Mouse (Mus musculus) heart, postnatal 0 days (tissue): ENCODE measurements around the gene Olfr1256.

Source experiments
- CTCF ChIP-seq: IDR thresholded peaks from 2 replicates; pipeline ENCODE4 v1.5.1; 2016; ENCODE audit warnings: antibody characterized with exemption, control low read depth, low read depth
- EP300 ChIP-seq: IDR thresholded peaks from 2 replicates; pipeline ENCODE4 v1.6.1; 2016; ENCODE audit warnings: antibody characterized with exemption, low read depth

DNA sequence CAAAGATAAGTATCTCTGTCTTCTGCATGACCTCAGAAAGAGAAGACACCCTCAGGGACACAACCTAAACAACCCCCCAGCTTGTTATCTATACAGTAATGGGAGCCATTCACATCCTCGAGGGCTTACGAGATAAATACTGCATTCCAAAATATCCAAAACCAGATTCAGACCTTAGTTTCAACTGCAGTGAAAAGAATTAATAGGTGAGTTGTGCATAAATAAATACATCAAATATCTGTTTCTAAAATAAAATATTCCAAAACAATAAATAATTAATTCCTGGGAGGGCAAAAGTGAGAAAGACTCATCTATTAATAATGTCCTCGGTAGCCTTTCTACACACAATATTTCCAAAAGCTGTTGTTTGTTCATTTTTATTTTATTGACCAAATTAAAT is 29.6 kb downstream of the Olfr1256 start, which contains the start of gene Olfr1255:
- TF ChIP-seq EP300 (no peak), CTCF (no peak)
